Mouse (Mus musculus): ENCODE measurements around the gene Gcnt3. TPM values are rescaled to one million over a fixed set of nuclear protein-coding genes. Genes with fewer than 3 reads are reported as not detected.

The Gcnt3 gene
- polyA plus RNA-seq, 1 experiment from 2014 or later = not detected

GRCm38 (mm10) chr9:70067497-70067896 lies 29.6 kb upstream of the Gcnt3 start:
- DNase-seq (ENCODE audit: low spot score) = no peak
- ATAC-seq = no peak

GRCm38 (mm10) chr9:70062012-70062411 lies 24.1 kb upstream of the Gcnt3 start:
- 44% methylated on average over 3 of the region's 3 CpGs for WGBS

More at GRCm38 (mm10) chr9:70067497-70067896, 29.6 kb upstream of the Gcnt3 start:
- no peak overlapping the region for H3K9ac ChIP-seq (replicated peaks; ENCODE audit: low read depth)
- no peak overlapping the region for H3K27ac ChIP-seq (ENCODE audit: low read length)
- no peak overlapping the region for H3K4me2 ChIP-seq (replicated peaks; ENCODE audit: low read depth, low read length)
- H3K36me3 ChIP-seq (ENCODE audit: insufficient read depth, low read length) = no peaks in the 10 kb centered on the region
- no peaks in the 10 kb centered on the region for H3K9me3 ChIP-seq (ENCODE audit: low read length)
- no peaks in the 10 kb centered on the region for H3K27me3 ChIP-seq (replicated peaks; ENCODE audit: insufficient read depth, low read length)
- no peak overlapping the region for H3K4me3 ChIP-seq (ENCODE audit: low read depth, low read length)
- 79% methylated on average over 3 of the region's 3 CpGs for WGBS
- H3K4me1 ChIP-seq (ENCODE audit: insufficient read depth, low read depth, low read length) = no peaks in the 10 kb centered on the region
- no peak for TF ChIP-seq EP300 (IDR thresholded peaks at IDR 0.05)
- TF ChIP-seq CTCF (IDR thresholded peaks at IDR 0.05) = no peak

GRCm38 (mm10) chr9:70053411-70053810 lies 15.5 kb upstream of the Gcnt3 start:
- no peak for ATAC-seq
- no peak overlapping the region for H3K27ac ChIP-seq (ENCODE audit: low read length)
- H3K4me1 ChIP-seq (ENCODE audit: insufficient read depth, low read depth, low read length) = no peaks in the 10 kb centered on the region
- no peak overlapping the region for H3K4me3 ChIP-seq (ENCODE audit: low read depth, low read length)
- WGBS = 32% methylated on average over 3 of the region's 3 CpGs
- no peaks in the 10 kb centered on the region for H3K27me3 ChIP-seq (replicated peaks; ENCODE audit: insufficient read depth, low read length)
- no peak for TF ChIP-seq CTCF (IDR thresholded peaks at IDR 0.05)
- no peak for TF ChIP-seq EP300 (IDR thresholded peaks at IDR 0.05)
- H3K9me3 ChIP-seq (ENCODE audit: low read length) = no peaks in the 10 kb centered on the region
- no peaks in the 10 kb centered on the region for H3K36me3 ChIP-seq (ENCODE audit: insufficient read depth, low read length)
- no peak overlapping the region for H3K9ac ChIP-seq (replicated peaks; ENCODE audit: low read depth)
- no peak overlapping the region for H3K4me2 ChIP-seq (replicated peaks; ENCODE audit: low read depth, low read length)
- DNase-seq (ENCODE audit: low spot score) = no peak

More at GRCm38 (mm10) chr9:70062012-70062411, 24.1 kb upstream of the Gcnt3 start:
- Histone ChIP-seq H3K27me3 (replicated peaks; ENCODE audit: insufficient read depth, low read length) (no peaks in the 10 kb centered on the region), H3K36me3 (ENCODE audit: insufficient read depth, low read length) (no peaks in the 10 kb centered on the region), H3K9me3 (ENCODE audit: low read length) (no peaks in the 10 kb centered on the region), H3K27ac (ENCODE audit: low read length) (no peak overlapping the region), H3K9ac (replicated peaks; ENCODE audit: low read depth) (no peak overlapping the region), H3K4me2 (replicated peaks; ENCODE audit: low read depth, low read length) (no peak overlapping the region), H3K4me1 (ENCODE audit: insufficient read depth, low read depth, low read length) (no peaks in the 10 kb centered on the region), H3K4me3 (ENCODE audit: low read depth, low read length) (no peak overlapping the region)
- ATAC-seq (no peak), DNase-seq (ENCODE audit: low spot score) (peak; percentile 15)
- TF ChIP-seq EP300 (IDR thresholded peaks at IDR 0.05) = no peak

GRCm38 (mm10) chr9:70052730-70053129 lies 14.8 kb upstream of the Gcnt3 start:
- ATAC-seq (no peak), DNase-seq (ENCODE audit: low spot score) (no peak)
- H3K9me3 ChIP-seq (ENCODE audit: low read length) = no peaks in the 10 kb centered on the region
- no peak overlapping the region for H3K4me2 ChIP-seq (replicated peaks; ENCODE audit: low read depth, low read length)
- H3K4me1 ChIP-seq (ENCODE audit: insufficient read depth, low read depth, low read length) = no peaks in the 10 kb centered on the region
- H3K4me3 ChIP-seq (ENCODE audit: low read depth, low read length) = no peak overlapping the region
- TF ChIP-seq EP300 (IDR thresholded peaks at IDR 0.05) = no peak
- no peak for TF ChIP-seq CTCF (IDR thresholded peaks at IDR 0.05)
- H3K27me3 ChIP-seq (replicated peaks; ENCODE audit: insufficient read depth, low read length) = no peaks in the 10 kb centered on the region
- 66% methylated on average over 3 of the region's 3 CpGs for WGBS
- no peaks in the 10 kb centered on the region for H3K36me3 ChIP-seq (ENCODE audit: insufficient read depth, low read length)
- no peak overlapping the region for H3K27ac ChIP-seq (ENCODE audit: low read length)
- H3K9ac ChIP-seq (replicated peaks; ENCODE audit: low read depth) = no peak overlapping the region

- Histone ChIP-seq H3K36me3 (ENCODE audit: insufficient read depth, low read length) (no peaks in the 10 kb centered on the region), H3K27ac (ENCODE audit: low read length) (no peak overlapping the region), H3K4me3 (ENCODE audit: low read depth, low read length) (no peak overlapping the region), H3K9ac (replicated peaks; ENCODE audit: low read depth) (no peak overlapping the region), H3K4me2 (replicated peaks; ENCODE audit: low read depth, low read length) (no peak overlapping the region), H3K4me1 (ENCODE audit: insufficient read depth, low read depth, low read length) (no peaks in the 10 kb centered on the region), H3K9me3 (ENCODE audit: low read length) (no peaks in the 10 kb centered on the region), H3K27me3 (replicated peaks; ENCODE audit: insufficient read depth, low read length) (no peaks in the 10 kb centered on the region)
- 7% methylated on average over 8 of the region's 8 CpGs for WGBS
- no peak for TF ChIP-seq EP300 (IDR thresholded peaks at IDR 0.05)
- TF ChIP-seq CTCF (IDR thresholded peaks at IDR 0.05) = no peak
- DNase-seq (ENCODE audit: low spot score) = no peak
- ATAC-seq = no peak
Measured at GRCm38 (mm10) chr9:70049839-70050238, 12.0 kb upstream of the Gcnt3 start.

- no peak overlapping the region for H3K4me3 ChIP-seq (ENCODE audit: low read depth, low read length)
- H3K9me3 ChIP-seq (ENCODE audit: low read length) = no peaks in the 10 kb centered on the region
- no peaks in the 10 kb centered on the region for H3K36me3 ChIP-seq (ENCODE audit: insufficient read depth, low read length)
- peak; percentile 50 for DNase-seq (ENCODE audit: low spot score)
- no peaks in the 10 kb centered on the region for H3K27me3 ChIP-seq (replicated peaks; ENCODE audit: insufficient read depth, low read length)
- H3K27ac ChIP-seq (ENCODE audit: low read length) = no peak overlapping the region
- no peak overlapping the region for H3K4me2 ChIP-seq (replicated peaks; ENCODE audit: low read depth, low read length)
- TF ChIP-seq CTCF (IDR thresholded peaks at IDR 0.05) (no peak), EP300 (IDR thresholded peaks at IDR 0.05) (no peak)
- H3K9ac ChIP-seq (replicated peaks; ENCODE audit: low read depth) = no peak overlapping the region
- 23% methylated on average over 3 of the region's 3 CpGs for WGBS
- no peaks in the 10 kb centered on the region for H3K4me1 ChIP-seq (ENCODE audit: insufficient read depth, low read depth, low read length)
- peak; percentile 41 for ATAC-seq
Measured at GRCm38 (mm10) chr9:70049416-70049783, 11.5 kb upstream of the Gcnt3 start.
